Mouse (Mus musculus) urinary bladder, adult 18-20 months (tissue): ENCODE results near the gene Cd300ld5.
"Not testable (repeated sequence)": the region's sequence is repeated elsewhere in the genome, so short reads cannot be mapped to it uniquely, and the experiment has no call there.

Experiments used
- DNase-seq, 2 experiments: peaks; one replicate each; pipeline ENCODE4 v3.0.0; 2022; ENCODE audit warnings: low spot score in 2 of 2, mixed read lengths in 2 of 2

The Cd300ld5 gene

GRCm38 (mm10) chr11:115049282-115049895 is 11.8 kb upstream of the Cd300ld5 start:
- DNase-seq = no peak

- no peak for DNase-seq
These were observed 10.7 kb upstream of the Cd300ld5 start, which contains the start of gene Cd300ld3 for GRCm38 (mm10) chr11:115048259-115048658. Gene Cd300ld3 (minus strand): TSS chr11:115048409.

- not testable (repeated sequence) for DNase-seq
These were observed 10.7 kb downstream of the Cd300ld5 start, which contains the start of gene Cd300ld4 for GRCm38 (mm10) chr11:115026912-115027311. Gene Cd300ld4 (minus strand): TSS chr11:115027012.

GRCm38 (mm10) chr11:115016093-115016492 is 21.5 kb downstream of the Cd300ld5 start, which contains the start of gene Cd300ld2:
Gene Cd300ld2 (minus strand): TSS chr11:115016193.
- DNase-seq = not testable (repeated sequence)

GRCm38 (mm10) chr11:115004070-115004469 is 33.5 kb downstream of the Cd300ld5 start:
- DNase-seq = no peak

- DNase-seq = no peak
These were observed 36.0 kb downstream of the Cd300ld5 start, which contains the start of gene Cd300c2 for GRCm38 (mm10) chr11:115001474-115002040. Gene Cd300c2 (minus strand): TSS chr11:115001880.

- DNase-seq = no peak
These were observed 47.8 kb downstream of the Cd300ld5 start, which contains the start of gene Cd300ld for GRCm38 (mm10) chr11:114989793-114990192. Gene Cd300ld (minus strand): TSS chr11:114989922.

- no peak for DNase-seq
These were observed 55.7 kb downstream of the Cd300ld5 start for GRCm38 (mm10) chr11:114981866-114982265.
